Mouse (Mus musculus) left cerebral cortex, adult 9 months (tissue): Measurements from ENCODE around the gene Ceacam16.

ENCODE experiments used
- DNase-seq, 2 experiments: peaks; one replicate each; pipeline ENCODE4 v3.0.0; 2022; ENCODE audit warnings: low spot score in 2 of 2

The Ceacam16 gene

DNA sequence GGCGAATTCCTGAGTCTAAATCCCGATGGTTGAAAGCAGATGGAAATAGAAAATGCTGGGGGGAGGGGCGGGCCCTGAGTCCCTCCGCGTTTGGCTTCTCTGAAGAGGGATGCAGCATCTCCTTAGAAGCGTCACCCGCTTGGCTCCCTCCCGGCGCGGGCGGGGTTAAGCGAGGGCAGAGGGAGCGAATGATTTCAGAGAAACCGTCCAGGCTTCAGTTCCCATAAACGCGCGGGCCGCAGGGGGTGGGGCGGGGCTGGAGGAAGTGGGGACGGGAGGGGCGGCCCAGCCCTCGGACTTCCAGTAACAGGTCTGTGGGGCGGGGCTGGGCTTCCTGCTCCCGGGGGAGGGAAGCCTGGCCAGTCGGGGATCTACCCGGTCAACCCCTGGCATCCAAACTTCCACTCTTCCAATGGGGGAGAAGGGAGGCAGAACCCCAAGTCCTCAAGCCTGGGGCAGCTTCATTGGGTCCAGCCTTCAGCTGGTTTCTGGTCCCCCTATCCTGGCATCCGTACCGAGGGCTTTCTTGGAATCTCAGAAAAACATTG lies 44.8 kb downstream of the Ceacam16 start:
- peak in 1 of 2 experiments; percentile 66 for DNase-seq

DNA sequence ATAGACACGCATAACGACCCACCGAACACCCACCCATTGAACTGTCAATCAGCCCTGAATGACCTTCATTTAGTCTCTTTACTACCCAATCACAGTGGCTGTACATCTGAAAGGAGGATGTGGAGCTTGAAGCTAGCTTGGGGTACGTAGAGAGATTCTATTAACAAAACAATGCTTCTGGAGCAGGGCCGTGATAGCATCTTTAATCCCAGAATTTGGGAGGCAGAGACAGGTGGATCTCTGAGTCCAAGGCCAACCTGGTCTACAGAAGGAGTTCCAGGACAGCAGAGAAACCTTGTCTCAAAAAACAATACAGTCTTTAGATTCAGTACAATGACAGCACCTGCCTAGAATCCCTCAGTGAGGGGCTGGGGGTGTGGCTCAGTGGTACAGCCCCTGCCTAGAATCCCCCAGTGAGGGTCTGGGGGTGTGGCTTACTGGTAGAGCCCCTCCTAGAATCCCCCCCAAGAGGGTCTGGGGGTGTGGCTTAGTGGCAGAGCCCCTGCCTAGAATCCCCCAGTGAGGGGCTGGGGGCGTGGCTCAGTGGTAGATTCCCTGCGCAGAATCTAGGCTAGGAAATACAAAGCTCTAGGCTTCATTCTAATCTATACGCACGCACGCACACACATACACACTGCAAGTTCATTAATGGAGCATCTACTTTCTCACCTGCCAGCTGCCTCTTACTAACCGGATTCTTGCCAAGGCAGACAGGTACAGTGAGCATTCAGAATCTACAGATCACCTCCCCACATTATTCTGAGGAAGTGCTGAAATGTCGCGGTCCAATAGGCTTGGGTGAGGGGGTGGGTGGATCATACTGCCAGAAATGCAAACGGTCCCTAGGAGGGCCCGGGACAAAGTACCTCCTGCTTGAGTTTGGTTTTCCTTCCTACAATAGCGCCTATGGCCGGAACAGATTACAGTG lies 45.5 kb downstream of the Ceacam16 start:
- no peak for DNase-seq

DNA sequence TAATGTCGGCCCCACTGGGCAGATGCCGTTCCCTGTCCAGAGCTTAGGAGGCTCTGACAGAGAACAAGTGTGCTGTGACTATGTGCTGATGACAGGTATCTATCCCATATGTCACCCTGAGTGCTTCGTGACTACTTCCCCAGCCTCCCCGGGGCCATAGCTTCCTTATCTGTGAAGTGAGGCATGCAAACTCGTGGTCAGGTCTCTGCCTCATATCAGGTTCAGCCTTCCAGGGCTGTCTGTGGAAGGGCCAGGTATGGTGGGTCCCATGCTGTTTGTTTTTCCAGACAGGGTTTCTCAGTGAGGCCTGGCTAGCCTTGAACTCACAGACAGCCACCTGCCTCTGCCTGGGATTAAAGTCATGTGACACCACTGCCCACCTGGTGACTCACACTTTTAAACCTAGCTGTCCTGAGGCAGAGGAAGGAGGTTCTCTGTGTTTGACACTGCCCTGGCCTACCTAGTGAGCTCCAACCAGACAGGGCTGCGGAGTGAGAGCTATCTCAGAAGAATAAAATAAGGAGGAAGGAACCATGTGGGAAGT lies 47.4 kb downstream of the Ceacam16 start:
- no peak for DNase-seq

DNA sequence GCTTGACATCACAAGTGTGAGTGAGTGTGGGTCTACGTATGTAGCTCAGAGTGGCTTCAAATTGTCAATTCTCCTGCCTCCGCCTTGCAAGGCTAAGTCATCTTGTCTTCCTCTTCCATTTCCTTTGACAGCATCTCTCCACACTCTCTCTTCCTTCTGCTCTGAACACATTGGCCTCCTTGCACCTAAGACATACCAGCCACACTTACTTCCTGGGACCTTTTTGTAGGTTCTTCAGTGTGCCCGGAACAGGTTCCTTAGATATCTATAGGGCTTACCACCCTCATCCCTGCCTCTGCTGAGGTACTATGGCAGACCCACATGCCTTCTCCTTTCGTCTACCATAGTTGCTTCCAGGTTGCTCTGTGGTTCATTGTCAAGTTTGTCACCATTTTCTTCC lies 47.9 kb downstream of the Ceacam16 start:
- no peak for DNase-seq

DNA sequence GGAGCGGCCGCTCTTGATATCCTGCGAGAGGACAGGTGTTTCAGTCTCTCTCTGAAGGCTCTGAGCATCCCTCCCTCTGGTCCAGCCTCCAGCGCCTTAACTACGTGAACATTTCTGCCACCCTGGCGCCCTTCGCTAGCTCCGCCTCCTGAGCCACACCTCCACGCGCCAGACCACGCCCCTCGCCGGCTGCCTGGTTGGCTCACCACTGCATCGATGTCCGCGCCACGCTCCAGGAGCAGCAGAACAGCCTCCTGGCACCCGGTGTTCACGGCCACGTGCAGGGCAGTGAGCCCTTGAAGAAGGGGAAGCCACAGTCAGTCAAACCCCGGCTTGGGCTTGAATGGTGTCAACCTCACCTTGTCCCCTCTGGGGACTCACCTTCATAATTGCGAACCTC lies 50.0 kb downstream of the Ceacam16 start:
- DNase-seq, result no peak

DNA sequence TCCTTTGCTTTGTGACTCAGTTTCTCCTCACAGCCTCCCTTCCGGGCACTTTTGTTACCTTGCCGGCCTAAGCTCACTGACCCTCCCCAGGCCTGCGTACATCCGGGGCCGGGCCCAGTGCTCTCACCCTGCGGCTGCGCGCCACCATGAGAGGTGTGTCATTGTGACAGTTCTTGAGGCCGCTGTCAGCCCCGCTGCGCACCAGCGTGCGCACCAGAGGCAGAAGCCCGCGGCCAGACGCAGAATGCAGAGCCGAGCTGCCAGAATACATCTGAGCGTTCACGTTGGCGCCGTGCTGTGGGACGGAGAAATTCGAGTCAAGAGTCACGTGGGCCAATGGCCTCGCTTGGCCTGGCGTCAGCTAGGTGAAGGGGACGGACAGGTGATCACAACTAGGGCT lies 51.7 kb downstream of the Ceacam16 start:
- no peak for DNase-seq

DNA sequence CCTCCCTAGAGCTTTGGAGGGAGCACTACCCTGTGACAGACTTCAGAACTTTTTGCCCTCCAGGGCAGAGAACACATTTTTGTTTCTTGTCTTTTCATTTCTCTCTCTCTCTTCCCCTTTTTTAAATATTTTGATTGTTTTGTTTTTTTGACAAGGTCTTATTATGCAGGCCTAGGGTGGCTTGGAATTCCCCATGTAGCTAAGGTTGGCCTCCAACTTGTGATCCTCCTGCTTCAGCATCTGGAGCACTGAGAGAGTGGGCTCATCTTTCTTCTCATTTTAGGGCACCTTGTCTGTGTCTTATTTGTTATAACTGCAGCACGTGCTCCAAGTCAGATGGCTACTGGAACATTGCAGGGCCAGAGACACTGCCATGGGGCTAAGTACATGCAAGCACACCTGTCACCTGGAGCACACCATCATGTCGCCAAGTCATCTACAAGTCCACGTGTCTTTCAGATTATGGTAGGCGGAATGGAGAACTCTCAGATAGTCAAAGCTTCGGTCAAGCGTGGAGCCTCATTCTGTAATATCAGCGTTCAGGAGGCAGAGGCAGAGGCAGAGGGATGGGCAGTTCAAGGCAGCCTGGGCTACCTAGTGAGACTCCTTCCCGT lies 54.6 kb downstream of the Ceacam16 start:
- no peak for DNase-seq

DNA sequence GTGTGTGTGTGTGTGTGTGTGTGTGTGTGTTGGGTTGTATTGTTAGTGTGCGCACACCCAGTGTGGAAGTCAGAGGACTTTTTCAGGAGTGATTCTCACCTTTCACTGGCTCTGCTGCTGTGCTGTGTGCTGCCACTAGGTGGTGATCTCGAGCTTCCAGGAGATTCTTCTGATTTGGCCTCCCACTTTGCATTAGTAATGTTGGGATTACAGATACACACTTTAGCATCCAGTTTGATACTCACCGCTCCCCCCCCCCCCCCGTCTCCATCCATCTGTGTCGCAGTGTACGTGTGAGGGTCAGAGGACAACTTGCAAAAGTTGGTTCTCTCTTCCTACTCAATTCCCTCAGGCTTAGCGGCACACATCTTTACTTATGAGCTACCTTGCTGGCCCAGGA lies 58.1 kb downstream of the Ceacam16 start:
- peak in 1 of 2 experiments; percentile 71 for DNase-seq
